Mouse (Mus musculus) forebrain, embryonic 14.5 days (tissue): ENCODE measurements at regions not wholly inside any gene's neighbourhood (a gene's known extent, or its start where the extent isn't known, plus 50 kb on each side); places are given as distances from the start of the nearest gene placed in this dataset.

Experiments
- ATAC-seq: fragments of 200-750 bp; cut with Nextera tagmentation; 2 replicates; pipeline ENCODE4 v1.8.0; 2017; ENCODE audit warnings: mild to moderate bottlenecking, moderate library complexity
- DNase-seq: peaks from one replicate; pipeline ENCODE4 v3.0.0-alpha.2; 2015; ENCODE audit warnings: low spot score
- H3K27ac ChIP-seq: fragments of 300-500 bp; sonication (generic); 2 replicates; pipeline ENCODE4 v1.5.1; 2014; ENCODE audit warnings: low read depth, mild to moderate bottlenecking, control low read depth, low read length, moderate library complexity
- H3K27me3 ChIP-seq: fragments of 300-500 bp; sonication (generic); replicated peaks from 2 replicates; pipeline ENCODE4 v1.6.1; 2014; ENCODE audit warnings: low read length, control low read depth, mixed read lengths; ENCODE audit not compliant: control insufficient read depth, insufficient read depth
- H3K36me3 ChIP-seq: fragments of 300-500 bp; sonication (generic); 2 replicates; pipeline ENCODE4 v1.6.1; 2014; ENCODE audit warnings: low read length, control low read depth; ENCODE audit not compliant: control insufficient read depth, insufficient read depth
- H3K4me1 ChIP-seq: fragments of 300-500 bp; sonication (generic); 2 replicates; pipeline ENCODE4 v1.6.1; 2014; ENCODE audit warnings: antibody characterized with exemption, low read length, control low read depth; ENCODE audit not compliant: control insufficient read depth, insufficient read depth
- H3K4me2 ChIP-seq: fragments of 300-500 bp; sonication (generic); 2 replicates; pipeline ENCODE4 v1.6.1; 2014; ENCODE audit warnings: mild to moderate bottlenecking, control low read depth, low read length
- H3K4me3 ChIP-seq: fragments of 300-500 bp; sonication (generic); 2 replicates; pipeline ENCODE4 v1.5.1; 2014; ENCODE audit warnings: low read depth, low read length, control low read depth
- H3K9ac ChIP-seq: fragments of 300-500 bp; sonication (generic); 2 replicates; pipeline ENCODE4 v1.6.1; 2014; ENCODE audit warnings: mild to moderate bottlenecking, low read length, control low read depth, moderate library complexity
- H3K9me3 ChIP-seq: fragments of 300-500 bp; sonication (generic); replicated peaks from 2 replicates; pipeline ENCODE4 v1.6.1; 2016; ENCODE audit warnings: low read length, control low read depth, mixed read lengths; ENCODE audit not compliant: control insufficient read depth
- WGBS: fragments of 180-500 bp; shearing (Covaris S2); extraction: QIAGEN DNeasy Blood & Tissue Kit; methylation state at CpG from one replicate; pipeline ENCODE4 v1.1.7; 2014; 5-methylcytosine and 5-hydroxymethylcytosine counted together

- Histone ChIP-seq H3K36me3 (no peaks in the 10 kb centered on the region), H3K4me3 (no peak overlapping the region), H3K4me1 (peaks cover 4% of the 10 kb centered on the region; the same call in 1 of the 2 replicates), H3K27ac (no peak overlapping the region), H3K27me3 (no peaks in the 10 kb centered on the region), H3K9ac (no peak overlapping the region), H3K4me2 (no peak overlapping the region), H3K9me3 (no peaks in the 10 kb centered on the region)
- 92% methylated on average over 1 of the region's 1 CpGs for WGBS
- ATAC-seq (no peak), DNase-seq (no peak)
Measured at GRCm38 (mm10) chr14:73730796-73731195, 69.8 kb downstream of the Gm21750 start.

GRCm38 (mm10) chr14:73732161-73732560, 71.1 kb downstream of the Gm21750 start:
- H3K4me2 ChIP-seq, result no peak overlapping the region
- H3K9ac ChIP-seq, result no peak overlapping the region
- 24% methylated on average over 3 of the region's 3 CpGs for WGBS
- H3K27me3 ChIP-seq, result no peaks in the 10 kb centered on the region
- no peak overlapping the region for H3K27ac ChIP-seq
- no peaks in the 10 kb centered on the region for H3K36me3 ChIP-seq
- H3K4me1 ChIP-seq, result peaks cover 4% of the 10 kb centered on the region; the same call in 1 of the 2 replicates
- DNase-seq (peak; percentile 31), ATAC-seq (no peak)
- H3K9me3 ChIP-seq, result no peaks in the 10 kb centered on the region
- H3K4me3 ChIP-seq, result no peak overlapping the region

- H3K4me3 ChIP-seq, result no peak overlapping the region
- H3K9ac ChIP-seq, result no peak overlapping the region
- DNase-seq (no peak), ATAC-seq (no peak)
- H3K4me1 ChIP-seq, result no peaks in the 10 kb centered on the region
- H3K4me2 ChIP-seq, result no peak overlapping the region
- no peaks in the 10 kb centered on the region for H3K9me3 ChIP-seq
- no peaks in the 10 kb centered on the region for H3K27me3 ChIP-seq
- 68% methylated on average over 6 of the region's 6 CpGs for WGBS
- no peak overlapping the region for H3K27ac ChIP-seq
- H3K36me3 ChIP-seq, result no peaks in the 10 kb centered on the region
Measured at GRCm38 (mm10) chr14:73750790-73751189, 89.8 kb downstream of the Gm21750 start.

- ATAC-seq (no peak), DNase-seq (peak; percentile 31)
- H3K36me3 ChIP-seq, result no peaks in the 10 kb centered on the region
- no peak overlapping the region for H3K4me3 ChIP-seq
- 29% methylated on average over 1 of the region's 1 CpGs for WGBS
- H3K27me3 ChIP-seq, result no peaks in the 10 kb centered on the region
- H3K9ac ChIP-seq, result no peak overlapping the region
- no peak overlapping the region for H3K4me2 ChIP-seq
- no peaks in the 10 kb centered on the region for H3K9me3 ChIP-seq
- no peak overlapping the region for H3K27ac ChIP-seq
- no peaks in the 10 kb centered on the region for H3K4me1 ChIP-seq
Measured at GRCm38 (mm10) chr14:73759986-73760385, 99.0 kb downstream of the Gm21750 start.

DNA sequence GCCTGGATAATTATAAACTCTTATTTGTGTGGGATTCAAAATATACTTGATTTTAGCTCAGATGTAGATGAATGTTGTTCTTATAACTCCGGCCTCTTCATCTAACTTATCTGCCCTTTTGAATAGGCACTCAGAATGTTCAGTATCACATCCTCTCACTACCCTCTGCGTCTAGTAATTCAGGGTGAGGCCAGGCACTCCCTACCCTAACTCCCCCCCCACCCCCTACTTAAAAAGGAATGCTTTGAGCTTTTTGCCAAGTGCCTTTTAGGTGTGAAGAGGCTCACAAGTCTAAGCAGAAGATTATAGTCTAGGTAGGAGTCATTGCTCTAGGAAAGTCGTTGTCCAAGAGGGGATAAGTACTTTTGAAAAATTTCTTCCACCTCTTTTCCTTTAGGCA, 111.9 kb downstream of the Gm21750 start:
- Histone ChIP-seq H3K36me3 (no peaks in the 10 kb centered on the region), H3K4me1 (no peaks in the 10 kb centered on the region), H3K27ac (no peak overlapping the region), H3K9ac (no peak overlapping the region), H3K4me2 (no peak overlapping the region), H3K27me3 (no peaks in the 10 kb centered on the region), H3K9me3 (no peaks in the 10 kb centered on the region), H3K4me3 (no peak overlapping the region)
- DNase-seq (no peak), ATAC-seq (no peak)
- 77% methylated on average over 3 of the region's 3 CpGs for WGBS

- no peak overlapping the region for H3K4me2 ChIP-seq
- H3K4me3 ChIP-seq, result no peak overlapping the region
- WGBS, result 17% methylated on average over 1 of the region's 1 CpGs
- H3K27ac ChIP-seq, result no peak overlapping the region
- no peak for DNase-seq
- no peak overlapping the region for H3K9ac ChIP-seq
- no peaks in the 10 kb centered on the region for H3K27me3 ChIP-seq
- H3K9me3 ChIP-seq, result no peaks in the 10 kb centered on the region
- no peaks in the 10 kb centered on the region for H3K4me1 ChIP-seq
- ATAC-seq, result no peak
- no peaks in the 10 kb centered on the region for H3K36me3 ChIP-seq
Measured at GRCm38 (mm10) chr14:73773810-73774209, 112.8 kb downstream of the Gm21750 start.

- no peaks in the 10 kb centered on the region for H3K27me3 ChIP-seq
- peak; percentile 83 for DNase-seq
- ATAC-seq, result peak; percentile 78
- H3K27ac ChIP-seq, result no peak overlapping the region
- H3K9ac ChIP-seq, result no peak overlapping the region
- no peaks in the 10 kb centered on the region for H3K9me3 ChIP-seq
- H3K36me3 ChIP-seq, result no peaks in the 10 kb centered on the region
- H3K4me1 ChIP-seq, result no peaks in the 10 kb centered on the region
- no peak overlapping the region for H3K4me3 ChIP-seq
- WGBS, result 15% methylated on average over 1 of the region's 1 CpGs
- no peak overlapping the region for H3K4me2 ChIP-seq
Measured at GRCm38 (mm10) chr14:73776066-73776465, 115.0 kb downstream of the Gm21750 start.

GRCm38 (mm10) chr14:73807169-73807568, 146.1 kb downstream of the Gm21750 start:
- H3K27me3 ChIP-seq, result no peaks in the 10 kb centered on the region
- no peak for DNase-seq
- no peaks in the 10 kb centered on the region for H3K36me3 ChIP-seq
- H3K4me3 ChIP-seq, result no peak overlapping the region
- no peak overlapping the region for H3K27ac ChIP-seq
- ATAC-seq, result no peak
- H3K4me1 ChIP-seq, result no peaks in the 10 kb centered on the region
- H3K9me3 ChIP-seq, result no peaks in the 10 kb centered on the region
- H3K4me2 ChIP-seq, result no peak overlapping the region
- no peak overlapping the region for H3K9ac ChIP-seq

DNA sequence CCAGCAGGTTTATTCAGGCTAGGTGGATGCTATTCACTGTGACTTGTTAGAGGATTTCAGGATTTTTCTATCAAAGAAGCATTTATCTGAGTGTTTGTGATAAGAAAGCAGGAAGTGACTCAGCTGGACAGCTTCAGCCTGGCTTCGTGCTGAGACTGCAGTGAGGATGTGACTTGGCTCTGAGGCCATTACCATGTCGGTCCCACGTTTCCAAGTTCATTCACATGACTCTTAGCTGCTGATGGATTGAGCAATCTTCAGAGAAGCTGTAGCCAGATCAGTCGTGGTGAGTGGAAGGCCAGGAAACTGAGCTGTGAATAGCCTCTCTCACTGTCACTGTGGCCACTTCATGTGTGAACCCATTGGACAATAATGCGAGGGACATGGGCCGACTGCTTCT, 177.9 kb downstream of the Gm21750 start:
- ATAC-seq (no peak), DNase-seq (no peak)
- Histone ChIP-seq H3K4me1 (no peaks in the 10 kb centered on the region), H3K9me3 (no peaks in the 10 kb centered on the region), H3K27ac (no peak overlapping the region), H3K4me2 (no peak overlapping the region), H3K36me3 (no peaks in the 10 kb centered on the region), H3K27me3 (no peaks in the 10 kb centered on the region), H3K9ac (no peak overlapping the region), H3K4me3 (no peak overlapping the region)
- WGBS, result 88% methylated on average over 6 of the region's 6 CpGs
